Mouse (Mus musculus) gastrocnemius, postnatal 36 days (tissue): Measurements from ENCODE around the gene Adcy7. TPM values are rescaled to one million over a fixed set of nuclear protein-coding genes. Genes with fewer than 3 reads are reported as not detected.

Experiments
- DNase-seq, 2 experiments: peaks; one replicate each; pipeline ENCODE4 v3.0.0; 2022
- intact Hi-C: fragments of 180-260 bp; cut with DNase I; formaldehyde crosslinking; loops from one replicate; pipeline ENCODE4 v1.15.1; 2025
- total RNA-seq, 2 experiments: library from RNA; stranded (reverse); gene quantifications; 2 replicates each; pipeline ENCODE4 v1.2.3; 2021

Adcy7 gene
- total RNA-seq, 2 experiments from 2014 or later = 4.9 to 5.2 TPM

GRCm38 (mm10) chr8:88269107-88269875 lies 2.9 kb upstream of the Adcy7 start:
- intact Hi-C loops = loop anchor here (5.0 kb wide), 1 partner anchor 353 kb away; no protein-coding TSS in a partner anchor
- DNase-seq = no peak

GRCm38 (mm10) chr8:88270086-88270485 lies 2.1 kb upstream of the Adcy7 start:
- no peak for DNase-seq
- intact Hi-C loops = no loop called here

DNA sequence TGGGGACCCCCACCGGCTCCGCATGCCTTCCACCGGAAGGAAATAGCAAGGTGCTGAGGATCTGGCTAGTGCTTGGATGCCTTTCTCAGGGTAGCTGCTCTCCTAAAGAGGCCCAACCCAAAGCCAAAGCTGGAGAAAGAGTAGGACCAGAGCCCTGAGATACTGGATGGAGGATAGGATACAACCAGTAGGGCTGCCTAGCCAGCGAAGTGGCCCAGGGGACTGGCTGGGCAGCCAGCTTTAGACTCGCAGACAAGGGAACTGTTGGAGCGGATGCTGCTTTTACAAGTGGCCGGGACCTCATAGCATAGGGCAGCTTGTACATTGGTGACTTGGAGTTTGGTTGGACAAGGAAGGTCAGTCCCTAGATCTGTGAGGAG lies 838 bp downstream of the Adcy7 start:
- intact Hi-C loops = loop anchor here (2.0 kb wide), 1 partner anchor 84 kb away; no protein-coding TSS in a partner anchor
- DNase-seq = no peak

- no peak for DNase-seq
- intact Hi-C loops = no loop called here
Measured at GRCm38 (mm10) chr8:88274090-88274489, 1.9 kb downstream of the Adcy7 start.

DNA sequence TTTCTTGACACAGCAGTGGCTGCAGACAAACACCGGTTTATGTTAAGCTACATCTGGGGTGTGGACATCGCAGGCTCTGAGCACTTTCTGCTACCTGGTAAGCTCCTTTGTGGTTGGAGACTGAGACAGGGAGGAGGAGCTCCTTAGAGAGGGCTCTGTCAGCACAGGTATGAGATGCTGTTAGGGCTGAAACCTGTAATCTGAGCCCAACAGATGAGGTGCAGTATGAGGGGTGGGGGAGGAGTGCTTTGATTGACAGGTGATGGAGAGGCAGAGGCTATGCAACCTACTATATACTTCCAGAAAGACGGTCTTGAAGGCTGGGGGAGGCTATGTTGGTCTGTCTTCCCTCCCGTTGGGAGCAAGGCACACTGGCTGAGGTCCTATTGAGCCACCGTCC lies 7.0 kb downstream of the Adcy7 start:
- intact Hi-C loops = loop anchor here (5.0 kb wide), 1 partner anchor 33 kb away; no protein-coding TSS in a partner anchor
- no peak for DNase-seq

- intact Hi-C loops = loop anchor here (5.0 kb wide), 1 partner anchor 33 kb away; no protein-coding TSS in a partner anchor
- no peak for DNase-seq
Measured at GRCm38 (mm10) chr8:88279670-88280069, 7.5 kb downstream of the Adcy7 start.

- DNase-seq = no peak
- intact Hi-C loops = no loop called here
Measured at GRCm38 (mm10) chr8:88280904-88281303, 8.7 kb downstream of the Adcy7 start.

DNA sequence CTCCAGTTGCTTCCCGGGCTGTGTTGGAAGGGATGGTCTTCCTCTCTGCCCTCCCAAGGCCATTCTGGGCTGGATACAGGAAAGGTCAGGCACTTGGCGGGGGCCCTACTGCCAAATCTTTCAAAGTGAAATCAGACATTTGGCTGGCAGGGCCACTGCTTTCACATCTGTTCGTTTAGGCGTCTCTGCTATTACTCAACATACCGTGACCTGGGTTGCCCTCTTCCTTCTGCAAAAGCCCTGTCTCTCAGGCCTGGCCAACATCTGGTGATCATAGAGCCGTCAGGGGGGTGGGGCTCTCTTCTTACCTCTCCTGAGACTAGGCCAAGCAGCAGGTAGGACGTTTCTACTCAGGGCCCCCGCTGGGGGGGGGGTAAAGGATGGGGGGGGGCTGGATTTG lies 10.5 kb downstream of the Adcy7 start:
- intact Hi-C loops = no loop called here
- DNase-seq = peak; percentile 76 to 82

- DNase-seq = no peak
- intact Hi-C loops = no loop called here
Measured at GRCm38 (mm10) chr8:88283243-88284115, 11.3 kb downstream of the Adcy7 start.

GRCm38 (mm10) chr8:88284738-88285137 lies 12.5 kb downstream of the Adcy7 start:
- intact Hi-C loops = no loop called here
- DNase-seq = no peak

GRCm38 (mm10) chr8:88285469-88286356 lies 13.5 kb downstream of the Adcy7 start:
- intact Hi-C loops = no loop called here
- no peak for DNase-seq

DNA sequence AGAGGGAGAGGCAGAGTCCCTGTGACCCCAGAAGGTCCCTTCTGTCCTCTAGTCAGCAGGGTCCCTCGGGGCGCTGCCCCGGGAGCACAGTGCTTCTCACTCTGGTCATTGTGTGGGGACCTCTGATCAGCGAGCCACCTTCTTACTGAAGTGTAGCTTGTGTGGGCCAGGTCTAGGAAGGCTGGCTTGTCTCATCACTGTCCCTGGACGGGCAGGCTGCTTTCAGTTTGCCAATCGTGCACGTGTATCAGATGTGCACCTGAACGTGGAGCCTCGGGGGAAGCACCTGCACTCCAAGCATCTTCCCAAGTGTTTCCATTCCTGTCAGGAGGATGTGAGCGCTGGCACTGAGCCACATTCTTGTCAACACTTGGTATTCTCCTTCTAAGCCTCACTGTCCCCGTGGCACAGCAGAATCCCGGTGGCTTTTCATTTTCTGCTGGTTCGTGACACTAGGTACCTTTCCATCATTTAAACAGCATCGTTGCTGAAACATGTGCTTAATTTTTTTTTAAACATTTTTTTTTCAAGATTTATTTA lies 14.3 kb downstream of the Adcy7 start:
- intact Hi-C loops = no loop called here
- DNase-seq = no peak

DNA sequence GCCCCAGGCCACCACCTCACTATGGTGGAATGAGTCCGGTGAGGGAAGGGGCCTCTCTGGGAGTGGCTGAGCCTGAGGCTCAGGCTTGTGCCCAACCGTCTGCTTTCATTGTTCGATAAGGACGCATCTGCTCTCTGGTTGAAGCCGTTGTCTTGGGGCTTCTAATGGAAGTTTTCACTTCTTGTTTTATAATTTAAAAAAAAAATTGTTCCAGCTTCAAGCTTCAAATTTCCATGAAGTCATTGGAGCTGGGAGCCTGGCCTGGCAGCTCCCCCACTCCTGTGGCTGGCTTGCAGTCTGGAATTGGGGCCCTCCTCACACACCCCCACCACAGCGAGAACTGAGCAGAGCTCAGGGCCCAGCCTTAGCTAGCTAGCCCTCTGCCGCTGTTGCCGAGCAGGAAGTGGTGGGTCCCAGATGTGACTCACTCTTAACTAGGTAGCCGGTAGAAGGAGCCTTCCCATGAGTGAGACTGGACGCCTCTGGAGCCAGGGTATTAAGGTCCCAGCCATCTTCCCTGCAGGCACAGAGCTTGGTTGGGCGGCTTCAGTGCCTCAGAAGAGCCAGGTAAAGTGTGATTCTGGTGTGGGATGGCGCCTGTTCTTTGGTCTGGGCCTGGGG lies 16.5 kb downstream of the Adcy7 start:
- intact Hi-C loops = no loop called here

DNA sequence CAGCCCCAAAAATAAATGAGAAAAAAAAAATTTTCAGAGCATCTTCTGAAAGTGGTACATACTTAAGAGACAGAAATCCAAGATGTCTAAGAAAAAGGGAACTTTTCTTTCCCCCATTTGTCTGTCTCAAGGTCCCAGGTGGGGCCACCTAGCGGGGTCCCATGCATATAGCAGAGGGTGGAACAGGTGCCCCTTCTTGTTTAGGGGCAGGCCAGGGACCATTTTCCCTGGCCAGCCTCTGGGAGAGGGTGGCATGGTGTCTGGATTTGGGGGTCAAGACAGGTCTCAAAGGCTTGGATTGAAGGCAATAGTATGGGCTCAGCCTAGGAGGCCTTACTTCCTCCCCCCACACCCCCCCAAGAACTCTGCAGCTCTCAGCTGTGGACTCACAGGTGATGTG lies 17.7 kb downstream of the Adcy7 start:
- intact Hi-C loops = no loop called here
- DNase-seq = no peak

More for the DNA sequence above, 16.5 kb downstream of the Adcy7 start:
- DNase-seq = peak in 1 of 2 experiments; percentile 49

GRCm38 (mm10) chr8:88290326-88291304 lies 18.4 kb downstream of the Adcy7 start:
- intact Hi-C loops = no loop called here
- DNase-seq = no peak

DNA sequence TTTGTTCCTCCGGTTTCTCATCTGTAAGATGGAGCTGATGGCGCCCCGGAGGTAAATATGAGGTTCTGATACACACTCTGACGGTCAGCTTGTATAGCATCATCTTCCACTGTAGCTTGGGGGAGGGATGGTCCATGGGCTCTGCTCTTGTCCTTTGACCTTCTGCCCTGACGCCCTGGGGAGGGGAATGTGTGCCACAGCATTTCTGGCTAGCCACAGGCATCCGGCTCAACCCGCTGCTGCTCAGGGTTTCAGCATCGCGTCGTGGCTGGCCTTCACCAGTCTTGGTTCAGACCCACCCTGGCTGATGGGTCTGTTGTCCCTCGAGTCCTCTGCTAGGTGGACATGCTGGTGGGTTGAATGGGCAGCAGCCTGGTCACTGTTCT lies 19.1 kb downstream of the Adcy7 start:
- no peak for DNase-seq
- intact Hi-C loops = no loop called here

DNA sequence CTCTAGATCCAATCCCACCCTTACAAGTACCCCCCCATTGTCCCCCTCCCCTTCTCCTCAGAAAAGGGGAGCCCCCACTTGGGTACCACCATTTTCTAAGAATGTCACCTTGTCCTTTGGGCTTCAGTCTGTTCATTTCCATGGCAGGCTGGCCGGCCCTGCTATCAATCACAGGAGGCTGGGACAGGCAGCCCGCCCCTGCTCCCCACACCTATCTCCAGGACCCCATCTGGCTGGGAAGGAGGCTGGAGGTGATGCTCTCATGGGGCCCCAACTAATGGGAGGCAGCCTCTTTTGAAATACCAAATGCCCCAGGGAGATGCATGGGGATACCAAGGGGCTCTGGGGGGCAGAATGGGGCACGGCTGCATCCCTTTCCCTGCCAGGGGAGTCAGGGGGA lies 20.7 kb downstream of the Adcy7 start:
- DNase-seq = no peak
- intact Hi-C loops = no loop called here

DNA sequence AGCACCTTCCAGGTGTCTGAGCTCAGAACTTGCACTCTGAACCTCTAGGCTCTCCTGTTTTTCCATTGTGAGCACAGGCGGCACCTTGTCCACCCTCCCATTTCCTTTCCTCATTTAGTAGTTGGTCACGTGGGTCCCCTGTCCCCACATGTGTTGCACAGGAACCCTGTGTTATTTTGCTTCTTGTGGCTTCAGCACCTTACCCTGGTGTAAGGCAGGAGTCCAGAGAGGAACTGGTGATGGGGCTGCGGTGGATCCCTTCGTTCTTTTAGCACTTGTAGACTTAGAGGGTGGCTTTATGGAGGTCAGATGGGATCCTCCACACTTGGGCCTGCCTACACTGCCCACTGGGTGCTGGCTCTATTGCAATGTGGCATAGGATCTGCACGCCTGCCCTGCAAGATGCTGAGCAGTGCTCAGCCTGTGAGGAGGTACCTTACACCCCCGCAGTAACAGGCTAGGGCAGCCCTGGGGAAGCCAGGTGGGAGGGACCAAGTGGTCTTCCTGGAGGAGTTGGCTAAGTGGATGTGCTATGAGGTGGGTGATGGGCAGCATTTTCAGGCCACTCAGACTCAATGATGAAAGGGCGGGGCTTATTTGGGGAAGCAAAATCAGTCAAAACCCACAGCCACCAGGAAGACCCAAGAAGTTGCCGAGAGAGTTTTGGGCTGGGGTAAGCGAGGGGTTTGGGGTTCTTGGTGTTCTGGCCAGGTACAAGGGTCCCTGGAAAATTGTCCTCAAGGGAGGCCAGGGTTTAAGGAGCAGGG lies 21.6 kb downstream of the Adcy7 start:
- no peak for DNase-seq
- intact Hi-C loops = no loop called here
